Mouse (Mus musculus) G1E-ER4 (cell line): ENCODE results near the gene Myt1. TPM values are rescaled to one million over a fixed set of nuclear protein-coding genes. Genes with fewer than 3 reads are reported as not detected.

ENCODE experiments used
- GATA1 ChIP-seq: IDR thresholded peaks from one replicate; pipeline ENCODE4 v1.8.0; 2012; ENCODE audit warnings: low read length, inconsistent platforms
- polyA plus RNA-seq: library from polyadenylated mRNA; stranded (reverse); fragments of >175 nt; gene quantifications from 2 replicates; pipeline ENCODE4 v1.2.3, GENCODE M21; 2012

The Myt1 gene
- polyA plus RNA-seq, 1 experiment = not detected

DNA sequence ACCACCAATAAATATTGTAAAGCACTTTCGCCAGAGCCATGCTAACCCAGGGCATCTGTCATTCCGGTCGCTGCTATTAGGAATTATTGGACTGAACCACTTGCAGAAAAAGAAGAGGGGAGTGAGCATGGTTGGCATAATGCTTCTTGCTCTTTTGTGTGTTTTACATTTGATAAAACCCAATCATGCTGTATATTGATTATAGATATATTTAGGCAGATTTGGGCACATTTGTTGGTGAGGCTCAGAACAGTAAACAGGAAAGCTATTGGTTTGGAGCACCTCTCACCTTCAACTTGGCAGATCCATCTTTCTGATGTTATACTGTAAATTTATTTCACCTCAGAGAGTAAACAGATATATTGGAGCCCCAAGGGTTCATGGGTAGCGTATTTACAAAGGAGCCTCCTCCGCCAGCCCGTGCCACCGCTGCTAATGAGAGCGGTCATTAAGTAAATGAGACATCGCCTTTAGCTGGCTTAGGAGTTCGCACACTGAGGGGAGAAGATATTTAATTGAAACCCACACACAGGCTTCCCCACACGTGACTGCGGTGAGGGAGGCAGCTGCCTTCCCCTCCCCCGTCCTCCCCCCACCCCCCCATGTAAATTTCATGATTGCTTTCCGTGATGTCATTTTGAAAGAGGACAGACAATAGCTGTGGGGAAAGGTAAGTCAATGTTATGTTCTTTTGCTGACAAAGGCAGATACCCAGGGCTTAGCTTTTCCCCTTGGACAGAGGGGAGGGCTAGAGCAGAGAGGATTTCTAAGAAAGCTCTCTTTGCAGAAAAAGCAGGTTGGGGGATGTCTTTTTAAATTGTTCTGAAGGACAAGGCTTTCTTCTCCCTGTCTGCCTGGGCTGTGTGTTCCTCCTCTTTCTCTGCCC, 3.8 kb downstream of the Myt1 start:
- TF ChIP-seq GATA1 = no peak

DNA sequence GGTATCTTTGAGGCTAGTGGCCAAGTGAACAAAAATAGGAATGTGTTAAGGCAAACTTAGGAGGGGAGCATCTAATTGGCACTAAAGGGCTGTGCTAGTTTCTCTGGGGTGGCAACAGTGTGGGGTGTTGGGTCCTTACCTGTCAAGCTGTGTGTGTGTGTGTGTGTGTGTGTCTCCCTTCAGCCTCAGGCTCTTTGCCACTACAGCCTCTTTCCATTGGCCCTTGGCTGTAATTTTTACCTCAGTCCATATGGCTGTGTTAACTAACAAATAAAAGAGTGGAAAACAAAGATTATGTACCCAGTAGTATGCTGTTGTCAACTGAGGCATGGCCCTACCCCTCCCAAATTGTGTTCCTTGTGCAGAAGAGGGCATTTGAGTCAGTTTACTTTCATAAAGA, 5.3 kb downstream of the Myt1 start:
- TF ChIP-seq GATA1 = no peak

DNA sequence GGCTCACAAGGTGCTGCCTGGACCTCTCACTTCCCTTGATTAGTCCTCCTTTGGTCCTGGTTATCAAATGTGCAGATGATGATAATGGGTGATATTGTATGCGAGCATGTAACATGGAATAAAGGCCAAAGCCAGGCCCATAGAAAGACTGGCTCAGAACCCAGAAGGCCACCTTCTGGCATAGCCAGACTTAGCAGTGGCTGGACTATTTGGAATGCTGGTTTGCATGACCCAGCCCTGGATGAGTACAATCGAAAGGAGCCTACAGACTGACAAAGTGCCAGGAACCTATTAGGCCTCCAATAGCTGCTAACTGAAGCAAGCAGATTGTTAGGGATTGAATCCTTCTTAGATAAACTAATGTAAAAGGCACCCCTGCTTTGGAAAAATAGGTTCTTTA, 6.3 kb downstream of the Myt1 start:
- TF ChIP-seq GATA1 = no peak

DNA sequence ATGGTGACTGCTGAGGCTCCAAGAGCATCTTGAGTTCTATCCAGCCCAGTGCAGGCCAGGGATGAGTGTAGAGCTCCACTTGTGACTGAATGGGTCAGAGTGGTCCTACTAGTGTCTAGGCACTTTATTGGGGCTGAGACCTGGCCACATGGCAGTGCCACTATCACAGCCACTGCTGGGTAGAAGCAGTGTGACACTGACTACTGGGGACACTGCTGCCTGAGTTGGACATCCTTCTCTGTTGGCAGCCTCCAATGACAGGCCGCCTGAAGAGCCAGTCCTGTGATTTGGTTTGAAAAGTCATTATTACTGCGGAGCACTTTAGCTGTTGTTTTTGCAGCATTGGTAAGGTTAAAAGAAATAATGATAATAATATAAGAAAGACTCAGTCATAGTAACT, 10.1 kb downstream of the Myt1 start:
- no peak for TF ChIP-seq GATA1

DNA sequence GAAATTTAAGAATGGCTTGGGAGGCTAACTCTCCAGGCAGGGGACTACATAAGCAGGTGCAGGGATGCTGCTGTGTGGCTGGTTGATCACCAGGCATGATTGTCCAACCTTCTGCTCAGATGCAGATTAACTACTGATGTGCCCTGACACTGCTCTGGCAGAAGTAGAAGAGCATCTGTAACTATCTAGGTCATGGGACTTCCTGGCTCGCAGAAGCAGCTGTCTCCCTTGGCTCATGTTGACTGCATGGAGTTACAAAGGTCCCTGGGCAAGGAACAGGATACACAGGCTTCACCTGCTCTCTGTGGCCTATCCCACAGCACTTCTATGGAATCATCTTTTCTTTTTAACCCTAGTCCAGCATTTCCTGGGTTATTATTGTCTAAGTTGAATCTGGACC, 12.7 kb downstream of the Myt1 start:
- no peak for TF ChIP-seq GATA1

DNA sequence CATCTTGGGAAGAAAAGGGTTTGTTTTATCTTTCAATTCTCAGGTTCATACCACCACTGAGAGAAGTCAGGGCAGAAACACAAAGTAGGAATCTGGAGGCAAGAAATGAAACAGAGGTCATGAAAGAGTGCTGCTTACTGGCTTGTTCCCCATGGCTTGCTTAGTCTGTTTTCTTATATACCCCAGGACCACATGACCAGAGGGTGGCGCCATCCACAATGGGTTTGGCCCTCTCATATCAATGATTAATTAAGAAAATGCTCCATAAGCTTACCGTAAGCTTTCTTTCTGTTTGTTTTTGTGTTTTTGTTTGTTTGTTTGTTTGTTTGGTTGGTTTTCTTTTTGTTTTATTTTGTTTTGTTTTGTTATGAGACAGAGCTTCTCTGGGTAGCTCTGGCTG, 14.6 kb downstream of the Myt1 start:
- no peak for TF ChIP-seq GATA1

DNA sequence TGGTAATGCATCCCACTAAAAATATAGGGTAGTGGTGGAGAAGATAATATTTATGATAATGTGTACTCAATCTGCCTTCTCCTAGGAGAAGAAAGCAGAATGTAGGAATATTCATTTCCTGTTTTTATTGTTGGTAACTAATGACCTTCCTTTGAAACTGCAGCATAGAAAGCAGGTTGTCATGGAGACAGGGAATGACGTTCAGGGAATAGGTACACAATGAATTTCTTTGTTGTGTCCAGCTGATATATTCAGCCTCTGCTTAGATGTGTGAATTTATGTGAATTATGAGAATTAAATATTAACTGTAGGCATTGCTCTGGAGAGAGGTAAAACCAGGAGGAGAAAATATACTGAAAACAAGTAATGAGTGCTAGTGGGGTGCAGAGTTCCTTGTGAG, 18.3 kb downstream of the Myt1 start:
- TF ChIP-seq GATA1 = no peak

DNA sequence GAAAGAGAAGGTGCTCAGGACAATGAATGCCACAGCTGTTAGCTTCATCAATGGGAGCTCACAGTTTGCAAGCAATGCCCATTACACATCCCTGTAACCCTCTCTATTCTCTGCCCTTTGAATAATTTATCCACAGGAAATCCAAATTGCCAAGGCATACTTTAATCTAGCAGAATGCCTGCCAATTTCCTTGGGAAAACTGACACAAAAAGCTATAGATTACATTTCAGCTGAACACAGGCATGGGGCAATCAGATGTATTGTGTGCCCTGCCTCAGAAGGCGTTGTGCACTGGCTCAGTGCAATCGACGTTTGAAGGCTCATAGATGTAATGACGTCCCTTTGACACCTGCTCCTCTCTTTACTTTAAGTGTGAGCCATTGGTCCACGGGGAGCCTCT, 24.7 kb downstream of the Myt1 start:
- TF ChIP-seq GATA1 = no peak

DNA sequence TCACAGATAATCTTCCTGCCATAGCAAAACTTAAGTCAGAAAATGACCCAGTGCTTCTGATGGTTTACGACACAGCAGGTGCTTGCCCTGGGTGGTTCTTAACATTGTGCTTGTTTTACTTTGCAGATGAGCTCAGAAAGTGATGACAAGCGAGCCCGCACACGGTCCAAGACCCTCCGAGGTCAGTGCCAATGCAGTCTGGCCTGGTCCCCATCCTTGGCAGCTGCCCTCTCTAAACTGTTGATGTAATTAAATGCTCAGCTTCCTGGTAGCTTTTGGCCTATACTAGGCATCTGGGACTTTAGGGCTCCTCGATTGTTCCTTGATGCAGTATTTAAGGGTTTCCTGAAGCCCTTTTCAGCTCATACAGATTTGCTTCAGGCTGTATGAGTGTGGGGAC, 26.3 kb downstream of the Myt1 start:
- no peak for TF ChIP-seq GATA1

DNA sequence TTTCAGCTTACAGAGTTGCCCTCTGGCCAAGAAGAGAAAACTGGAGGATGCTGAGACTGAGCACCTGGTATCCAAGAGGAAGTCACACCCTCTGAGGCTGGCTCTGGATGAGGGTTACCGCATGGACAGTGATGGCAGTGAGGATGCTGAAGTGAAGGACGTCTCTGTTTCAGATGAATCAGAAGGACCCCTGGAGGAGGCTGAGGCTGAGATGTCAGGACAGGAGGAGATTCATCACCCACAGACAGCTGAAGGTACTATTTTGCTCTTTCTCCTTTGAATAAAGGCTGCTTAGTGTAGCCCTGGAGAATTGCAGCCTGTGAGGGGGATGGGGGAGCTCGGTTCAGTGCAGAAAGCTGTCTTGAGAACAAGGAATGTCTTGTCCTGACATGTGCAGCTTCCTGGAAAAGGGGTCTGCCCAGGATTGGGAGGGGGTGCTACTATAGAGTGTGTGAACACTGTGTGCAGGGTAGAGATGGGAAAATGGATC, 32.6 kb downstream of the Myt1 start:
- no peak for TF ChIP-seq GATA1

DNA sequence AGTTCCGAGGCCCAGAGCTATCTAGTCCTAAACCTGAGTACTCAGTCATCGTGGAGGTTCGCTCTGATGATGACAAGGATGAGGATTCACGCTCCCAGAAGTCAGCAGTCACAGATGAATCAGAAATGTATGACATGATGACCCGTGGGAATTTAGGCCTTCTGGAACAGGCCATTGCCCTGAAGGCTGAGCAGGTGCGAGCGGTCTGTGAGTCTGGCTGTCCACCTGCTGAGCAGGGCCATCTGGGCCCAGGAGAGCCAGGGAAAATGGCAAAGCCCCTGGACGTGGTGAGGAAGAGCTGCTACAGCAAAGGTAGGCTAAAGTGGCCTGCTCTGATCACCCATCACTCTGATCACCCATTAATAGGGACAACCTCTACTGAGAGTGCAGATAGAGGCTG, 34.5 kb downstream of the Myt1 start:
- TF ChIP-seq GATA1 = no peak

DNA sequence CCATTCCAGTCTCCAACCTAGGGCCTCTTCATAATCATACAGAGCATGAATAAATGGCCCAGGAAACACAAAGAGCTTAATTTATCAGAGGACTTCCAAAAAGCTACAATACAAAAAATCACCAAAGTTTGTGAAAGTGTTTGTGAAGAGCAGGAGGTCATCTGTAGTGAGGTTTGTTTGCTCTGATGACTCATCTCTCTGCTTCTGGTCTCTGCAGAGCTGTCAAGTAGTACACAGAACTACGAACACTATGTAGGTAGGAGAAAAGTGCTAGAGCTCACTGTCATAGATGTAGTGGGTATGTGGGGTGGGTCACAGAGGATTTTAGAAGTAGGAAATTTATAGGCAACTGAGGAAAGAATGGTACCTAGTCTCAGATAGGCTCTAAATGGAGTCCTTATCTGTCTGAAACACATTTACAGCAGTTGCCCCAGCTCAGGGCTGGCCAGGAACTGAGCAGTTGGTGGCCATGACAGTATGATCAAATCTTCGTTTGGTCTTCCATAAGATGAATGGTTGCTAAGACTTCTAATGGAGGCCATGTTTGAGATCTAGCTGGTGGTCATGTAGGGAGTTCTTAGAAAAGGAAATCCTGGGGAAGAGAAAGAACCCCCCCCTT, 66.0 kb downstream of the Myt1 start:
- no peak for TF ChIP-seq GATA1

DNA sequence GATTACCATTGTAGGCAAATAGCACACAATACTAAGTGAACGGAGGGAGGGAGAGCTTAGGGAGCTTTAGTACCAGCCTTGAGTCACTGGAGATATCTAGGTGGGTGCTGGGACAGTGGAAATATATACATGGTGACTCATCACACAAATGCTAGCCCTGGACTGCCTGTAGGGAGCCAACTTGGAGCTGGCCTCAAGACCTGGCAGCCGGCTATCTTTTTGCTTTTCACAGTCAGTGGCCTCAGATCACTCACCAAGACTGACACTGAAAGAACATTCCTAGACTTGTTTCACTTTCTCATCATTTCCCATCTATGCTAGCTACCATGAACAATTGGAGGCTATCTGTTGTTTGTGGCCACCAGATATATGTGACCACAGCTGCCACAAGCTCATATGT, 69.6 kb downstream of the Myt1 start:
- TF ChIP-seq GATA1 = no peak

DNA sequence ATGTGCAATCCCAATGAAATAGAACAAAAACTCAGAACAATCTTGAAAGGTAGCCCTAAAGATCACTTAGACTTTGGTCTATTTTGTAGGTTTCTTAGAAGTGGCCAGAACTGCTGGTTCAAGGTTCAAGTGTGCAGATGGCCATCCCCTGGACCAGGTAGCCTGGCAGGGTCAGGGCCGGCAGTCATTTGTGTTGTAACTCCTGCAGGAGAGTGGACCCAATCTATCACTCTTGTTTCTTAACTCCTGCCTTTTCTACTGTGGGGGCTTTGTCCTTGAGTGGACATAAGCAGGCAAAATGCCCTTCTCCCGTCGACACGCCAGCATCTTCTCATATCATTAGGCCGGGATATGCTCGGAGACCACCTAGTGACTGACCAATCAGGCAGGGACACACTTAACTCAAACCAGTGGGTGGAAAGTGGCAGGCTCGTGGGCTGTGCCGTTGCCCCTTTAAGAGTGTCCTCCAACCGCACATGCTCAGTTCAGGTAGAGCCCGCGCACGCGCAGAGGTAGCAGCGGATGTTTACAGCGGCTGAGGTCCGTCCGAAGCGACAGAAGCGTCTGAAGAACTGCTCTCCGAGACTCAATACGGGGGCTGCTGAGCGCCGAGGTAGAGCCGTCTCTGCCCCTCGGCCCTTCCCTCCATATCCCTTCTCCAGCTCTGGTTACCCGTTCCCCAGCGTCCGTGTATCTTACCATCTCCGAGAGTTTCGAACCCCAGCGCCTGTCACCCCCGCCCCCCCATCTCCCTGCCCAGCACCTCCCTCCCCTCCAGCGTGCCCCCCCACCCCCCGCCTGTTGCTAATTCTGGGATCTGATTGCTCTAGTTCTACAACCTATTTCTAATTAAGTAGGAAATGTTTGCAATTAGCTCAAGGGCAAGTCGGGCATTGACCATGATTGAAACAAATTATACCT, 74.5 kb downstream of the Myt1 start, which contains the start of gene Pcmtd2:
Gene Pcmtd2, plus strand, starts transcription at position 483 of the 921 bp plus-strand sequence.
- no peak for TF ChIP-seq GATA1

DNA sequence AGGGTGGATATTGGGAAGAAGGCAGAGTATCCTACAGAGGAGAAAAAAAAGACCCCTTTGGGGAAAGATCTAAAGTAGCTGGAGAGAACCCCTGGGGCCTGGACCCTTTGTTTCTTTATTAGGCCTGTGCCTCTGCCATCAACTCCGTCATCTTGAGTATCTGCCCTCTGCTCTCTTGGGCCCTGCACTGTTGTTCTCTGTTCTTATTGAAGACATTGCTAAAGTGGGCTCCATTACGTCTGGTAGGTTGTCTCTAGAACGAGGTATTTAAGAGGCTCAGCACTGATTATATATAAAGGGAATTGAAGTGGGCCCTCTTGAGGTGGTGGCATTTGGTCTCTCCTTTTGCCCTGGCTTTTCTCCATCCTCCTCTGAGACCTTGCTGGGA, 75.2 kb downstream of the Myt1 start:
- TF ChIP-seq GATA1 = no peak
